In genomic region chr6:30574945-30575344, GRCm38 (mm10) we compare ENCODE assay signal across 25 mouse cellular contexts. TPM values are rescaled to one million over a fixed set of nuclear protein-coding genes. Genes with fewer than 3 reads are reported as not detected.
DNase-seq lines count a peak whose midpoint lies in the region; ATAC-seq and TF ChIP-seq lines count a peak whose summit lies in the region.
"Had no signal": no experiment of that assay in that cellular context is flagged by ENCODE, and none has a peak within 500 bp of the region (broad histone marks: within the 10 kb centered on the region; RNA-seq: fewer than 3 reads in every experiment).

No protein-coding gene starts in this region.

- peak overlapping the region; percentile 81; the same call in 1 of the 2 replicates for H3K27ac ChIP-seq in forebrain, embryonic 10.5 days
- no peak overlapping the region for H3K27ac ChIP-seq in forebrain, embryonic 15.5 days (replicated peaks)
- peak overlapping the region; percentile 67 for H3K27ac ChIP-seq in stomach, embryonic 14.5 days (ENCODE audit: low read length)
- H3K27ac ChIP-seq in stomach, postnatal 0 days (replicated peaks) = no peak overlapping the region
- H3K27ac ChIP-seq in limb, embryonic 13.5 days = peak overlapping the region; percentile 82
- H3K27ac ChIP-seq: hindbrain, embryonic 15.5 days; liver, embryonic 12.5 days had no signal

- no peaks in the 10 kb centered on the region for H3K9me3 ChIP-seq in forebrain, embryonic 10.5 days
- no peaks in the 10 kb centered on the region for H3K9me3 ChIP-seq in forebrain, embryonic 15.5 days
- no peaks in the 10 kb centered on the region for H3K9me3 ChIP-seq in stomach, embryonic 14.5 days (ENCODE audit: control insufficient read depth, low read depth, low read length)
- H3K9me3 ChIP-seq in stomach, postnatal 0 days (ENCODE audit: control insufficient read depth, low read length) = no peaks in the 10 kb centered on the region
- H3K9me3 ChIP-seq in limb, embryonic 13.5 days = no peaks in the 10 kb centered on the region
- H3K9me3 ChIP-seq: G1E; heart, embryonic 12.5 days; hindbrain, embryonic 15.5 days; liver, embryonic 12.5 days; megakaryocyte, embryonic 14.5 days had no signal

- intact Hi-C loops in heart, postnatal 14 days (cut with DNase I) = no loop called here

- DNase-seq in forebrain, embryonic 10.5 days (ENCODE audit: extremely low spot score, low spot score) = no peak
- DNase-seq in stomach, postnatal 0 days (ENCODE audit: low spot score) = no peak
- DNase-seq in kidney, postnatal 25 days = no peak
- DNase-seq in heart, postnatal 14 days = no peak
- DNase-seq: adrenal gland, postnatal 36 days; cerebellum, adult 18-20 months; heart, postnatal 36 days; lung, adult 2 months; midbrain, embryonic 14.5 days; right cerebral cortex, postnatal 14 days; spleen, adult 18-20 months; thymus, adult 2 months had no signal

- no peaks in the 10 kb centered on the region for H3K27me3 ChIP-seq in forebrain, embryonic 10.5 days (ENCODE audit: poor library complexity, severe bottlenecking)
- no peaks in the 10 kb centered on the region for H3K27me3 ChIP-seq in forebrain, embryonic 15.5 days
- H3K27me3 ChIP-seq in stomach, embryonic 14.5 days (ENCODE audit: control insufficient read depth, insufficient read depth, low read length) = no peaks in the 10 kb centered on the region
- H3K27me3 ChIP-seq in stomach, postnatal 0 days (ENCODE audit: control insufficient read depth, insufficient read depth, low read length) = no peaks in the 10 kb centered on the region
- H3K27me3 ChIP-seq in limb, embryonic 13.5 days = no peaks in the 10 kb centered on the region
- H3K27me3 ChIP-seq: heart, embryonic 12.5 days; hindbrain, embryonic 15.5 days had no signal

- H3K4me1 ChIP-seq in forebrain, embryonic 10.5 days = peaks cover 49% of the 10 kb centered on the region
- peaks cover 24% of the 10 kb centered on the region for H3K4me1 ChIP-seq in forebrain, embryonic 15.5 days
- peaks cover 14% of the 10 kb centered on the region for H3K4me1 ChIP-seq in stomach, embryonic 14.5 days (ENCODE audit: control insufficient read depth, insufficient read depth, low read length)
- no peaks in the 10 kb centered on the region for H3K4me1 ChIP-seq in stomach, postnatal 0 days (replicated peaks; ENCODE audit: control insufficient read depth, insufficient read depth)
- H3K4me1 ChIP-seq in limb, embryonic 13.5 days = peaks cover 50% of the 10 kb centered on the region
- H3K4me1 ChIP-seq: liver, embryonic 12.5 days; megakaryocyte, embryonic 14.5 days had no signal

- no peak for TF ChIP-seq CTCF in stomach, postnatal 0 days (IDR thresholded peaks at IDR 0.05; ENCODE audit: low read depth)

- ATAC-seq in forebrain, embryonic 15.5 days (replicated peaks) = no peak
- no peak for ATAC-seq in stomach, embryonic 14.5 days (ENCODE audit: insufficient number of reproducible peaks, insufficient read depth, low FRiP score, low read depth)
- no peak for ATAC-seq in stomach, postnatal 0 days (ENCODE audit: low FRiP score, low TSS enrichment)
- ATAC-seq in limb, embryonic 13.5 days (ENCODE audit: low FRiP score, low read depth) = no peak
- ATAC-seq: intestine, embryonic 16.5 days; liver, embryonic 12.5 days had no signal

- H3K4me3 ChIP-seq in forebrain, embryonic 10.5 days = no peak overlapping the region
- no peak overlapping the region for H3K4me3 ChIP-seq in forebrain, embryonic 15.5 days
- no peak overlapping the region for H3K4me3 ChIP-seq in stomach, embryonic 14.5 days (ENCODE audit: low read depth, low read length)
- no peak overlapping the region for H3K4me3 ChIP-seq in stomach, postnatal 0 days (ENCODE audit: low read depth, low read length)
- no peak overlapping the region for H3K4me3 ChIP-seq in limb, embryonic 13.5 days
- H3K4me3 ChIP-seq: heart, embryonic 12.5 days; hindbrain, embryonic 15.5 days; liver, embryonic 12.5 days; megakaryocyte, embryonic 14.5 days had no signal

- H3K9ac ChIP-seq in forebrain, embryonic 15.5 days (replicated peaks) = no peak overlapping the region
- no peak overlapping the region for H3K9ac ChIP-seq in stomach, embryonic 14.5 days (replicated peaks; ENCODE audit: low read depth, low read length)
- H3K9ac ChIP-seq in stomach, postnatal 0 days (ENCODE audit: low read length) = no peak overlapping the region
- no peak overlapping the region for H3K9ac ChIP-seq in limb, embryonic 13.5 days
- H3K9ac ChIP-seq: heart, embryonic 12.5 days; hindbrain, embryonic 15.5 days; liver, embryonic 12.5 days had no signal

- TF ChIP-seq EP300 in stomach, postnatal 0 days (optimal IDR thresholded peaks at IDR 0.05) = no peak

- no peaks in the 10 kb centered on the region for H3K36me3 ChIP-seq in forebrain, embryonic 10.5 days (replicated peaks)
- no peaks in the 10 kb centered on the region for H3K36me3 ChIP-seq in forebrain, embryonic 15.5 days
- H3K36me3 ChIP-seq in stomach, embryonic 14.5 days (ENCODE audit: control insufficient read depth, insufficient read depth, low read length) = no peaks in the 10 kb centered on the region
- H3K36me3 ChIP-seq in stomach, postnatal 0 days (ENCODE audit: control insufficient read depth, insufficient read depth, low read length) = no peaks in the 10 kb centered on the region
- H3K36me3 ChIP-seq in limb, embryonic 13.5 days = no peaks in the 10 kb centered on the region
- H3K36me3 ChIP-seq: G1E; heart, embryonic 12.5 days; hindbrain, embryonic 15.5 days; liver, embryonic 12.5 days had no signal

- WGBS in forebrain, embryonic 10.5 days = 91% methylated on average over 1 of the region's 1 CpGs
- WGBS in forebrain, embryonic 15.5 days = 86% methylated on average over 1 of the region's 1 CpGs
- WGBS in stomach, embryonic 14.5 days = 69% methylated on average over 1 of the region's 1 CpGs
- 67% methylated on average over 1 of the region's 1 CpGs for WGBS in stomach, postnatal 0 days
- WGBS in limb, embryonic 13.5 days = 68% methylated on average over 1 of the region's 1 CpGs

- no peak overlapping the region for H3K4me2 ChIP-seq in forebrain, embryonic 15.5 days (replicated peaks)
- H3K4me2 ChIP-seq in stomach, embryonic 14.5 days (replicated peaks; ENCODE audit: low read depth, low read length) = no peak overlapping the region
- H3K4me2 ChIP-seq in stomach, postnatal 0 days (replicated peaks; ENCODE audit: low read depth) = no peak overlapping the region
- peak overlapping the region; percentile 25; the same call in 1 of the 2 replicates for H3K4me2 ChIP-seq in limb, embryonic 13.5 days (replicated peaks)
- H3K4me2 ChIP-seq: heart, embryonic 12.5 days; hindbrain, embryonic 15.5 days; liver, embryonic 12.5 days had no signal

RNA-seq across cellular contexts. Expression of gene Cpa4, which starts 6.8 kb away (rescaled TPM):
- polyA plus RNA-seq in forebrain, embryonic 10.5 days (2016; fragmentation: Nextera tagmentation; extraction: Ambion mirVana) = 2.9 and 3.4 TPM in 2 replicates
- polyA plus RNA-seq in forebrain, embryonic 15.5 days (2015; fragmentation: Nextera tagmentation; extraction: Ambion mirVana) = 1.9 and 2.0 TPM in 2 replicates
- 0.49 and 0.71 TPM in 2 replicates for polyA plus RNA-seq in stomach, embryonic 14.5 days (2014; fragmentation: Nextera tagmentation; extraction: Ambion mirVana)
- polyA plus RNA-seq in stomach, postnatal 0 days (2015; fragmentation: Nextera tagmentation; extraction: Ambion mirVana) = 32.7 and 33.7 TPM in 2 replicates
- 2.3 and 2.7 TPM in 2 replicates for polyA plus RNA-seq in limb, embryonic 13.5 days (2015; fragmentation: Nextera tagmentation; extraction: Ambion mirVana)
- total RNA-seq in heart, postnatal 14 days (2021) = not detected
- total RNA-seq: heart, postnatal 36 days; layer of hippocampus, adult 18-20 months; layer of hippocampus, postnatal 25 days; neutrophil, adult 5-6 weeks had no signal
- polyA plus RNA-seq: G1E had no signal

RNA-seq across cellular contexts. Expression of gene Cpa2, which starts 33.6 kb away (rescaled TPM):
- polyA plus RNA-seq in forebrain, embryonic 10.5 days (2016; fragmentation: Nextera tagmentation; extraction: Ambion mirVana) = 11.9 and 15.6 TPM in 2 replicates
- polyA plus RNA-seq in forebrain, embryonic 15.5 days (2015; fragmentation: Nextera tagmentation; extraction: Ambion mirVana) = 4.7 and 5.3 TPM in 2 replicates
- 1.4 and 127 TPM in 2 replicates for polyA plus RNA-seq in stomach, embryonic 14.5 days (2014; fragmentation: Nextera tagmentation; extraction: Ambion mirVana)
- polyA plus RNA-seq in stomach, postnatal 0 days (2015; fragmentation: Nextera tagmentation; extraction: Ambion mirVana) = 1.7 and 2.6 TPM in 2 replicates
- polyA plus RNA-seq in limb, embryonic 13.5 days (2015; fragmentation: Nextera tagmentation; extraction: Ambion mirVana) = 10.4 and 11.1 TPM in 2 replicates
- total RNA-seq in heart, postnatal 14 days (2021) = not detected
- total RNA-seq: G1E; heart, postnatal 36 days; neutrophil, adult 5-6 weeks had no signal
- polyA plus RNA-seq: G1E; thymus, adult 2 months had no signal

RNA-seq across cellular contexts. Expression of gene Cpa5, which starts 35.9 kb away (rescaled TPM):
- polyA plus RNA-seq in forebrain, embryonic 10.5 days (2016; fragmentation: Nextera tagmentation; extraction: Ambion mirVana) = 0.51 and 0.84 TPM in 2 replicates
- polyA plus RNA-seq in forebrain, embryonic 15.5 days (2015; fragmentation: Nextera tagmentation; extraction: Ambion mirVana) = 0.13 TPM in 1 of 2 replicates, not detected in the other
- polyA plus RNA-seq in stomach, embryonic 14.5 days (2014; fragmentation: Nextera tagmentation; extraction: Ambion mirVana) = 0.13 and 0.15 TPM in 2 replicates
- 0.16 and 0.18 TPM in 2 replicates for polyA plus RNA-seq in stomach, postnatal 0 days (2015; fragmentation: Nextera tagmentation; extraction: Ambion mirVana)
- 0.33 and 0.79 TPM in 2 replicates for polyA plus RNA-seq in limb, embryonic 13.5 days (2015; fragmentation: Nextera tagmentation; extraction: Ambion mirVana)
- total RNA-seq in heart, postnatal 14 days (2021) = not detected
- total RNA-seq: adrenal gland, postnatal 36 days; G1E; heart, postnatal 36 days; layer of hippocampus, adult 18-20 months; layer of hippocampus, postnatal 25 days; left cerebral cortex, postnatal 14 days; neutrophil, adult 5-6 weeks had no signal
- polyA plus RNA-seq: G1E; hindbrain, embryonic 15.5 days; intestine, embryonic 16.5 days; liver, embryonic 12.5 days; lung, adult 2 months; midbrain, embryonic 14.5 days; thymus, adult 2 months had no signal

Comparison
In these comparisons a context has a peak if more than half of its experiments do, and no peak if none do; other contexts are left out.
1. H3K27ac ChIP-seq: peak in forebrain, embryonic 10.5 days (single experiment), stomach, embryonic 14.5 days (single experiment) and limb, embryonic 13.5 days (single experiment); none in forebrain, embryonic 15.5 days (single experiment) and stomach, postnatal 0 days (single experiment).